Mouse (Mus musculus): ENCODE data around the gene Col9a3. TPM values are rescaled to one million over a fixed set of nuclear protein-coding genes. Genes with fewer than 3 reads are reported as not detected.

Gene Col9a3
- polyA plus RNA-seq, 1 experiment from 2014 or later: 7.3 TPM

GRCm38 (mm10) chr2:180646841-180647240, 49.3 kb downstream of the Col9a3 start:
- H3K4me3 ChIP-seq (ENCODE audit: low read depth, low read length): no peak overlapping the region
- ATAC-seq (replicated peaks; ENCODE audit: low FRiP score): no peak

GRCm38 (mm10) chr2:180654666-180655065, 57.1 kb downstream of the Col9a3 start:
- no peak overlapping the region for H3K4me2 ChIP-seq (ENCODE audit: low read depth, low read length, severe bottlenecking)
- no peak for ATAC-seq (replicated peaks; ENCODE audit: low FRiP score)
- H3K9me3 ChIP-seq (ENCODE audit: control insufficient read depth, low read length): no peaks in the 10 kb centered on the region
- WGBS: 85% methylated on average over 7 of the region's 7 CpGs
- H3K4me1 ChIP-seq (replicated peaks; ENCODE audit: control insufficient read depth, insufficient read depth, low read length): 0 out of 2 replicates have a peak, but pooled peaks cover 2% of the 10 kb centered on the region
- no peaks in the 10 kb centered on the region for H3K36me3 ChIP-seq (ENCODE audit: control insufficient read depth, insufficient read depth, low read length)
- no peaks in the 10 kb centered on the region for H3K27me3 ChIP-seq (ENCODE audit: control insufficient read depth, insufficient read depth, low read length)
- H3K9ac ChIP-seq (ENCODE audit: low read length): no peak overlapping the region
- H3K4me3 ChIP-seq (ENCODE audit: low read depth, low read length): no peak overlapping the region
- DNase-seq (ENCODE audit: low spot score): no peak
- no peak overlapping the region for H3K27ac ChIP-seq (ENCODE audit: low read depth, low read length)

More at GRCm38 (mm10) chr2:180646841-180647240, 49.3 kb downstream of the Col9a3 start:
- H3K27ac ChIP-seq (ENCODE audit: low read depth, low read length): no peak overlapping the region
- H3K36me3 ChIP-seq (ENCODE audit: control insufficient read depth, insufficient read depth, low read length): no peaks in the 10 kb centered on the region; the same call in 1 of the 2 replicates
- H3K9ac ChIP-seq (ENCODE audit: low read length): no peak overlapping the region
- H3K9me3 ChIP-seq (ENCODE audit: control insufficient read depth, low read length): peaks cover 15% of the 10 kb centered on the region
- no peaks in the 10 kb centered on the region for H3K4me1 ChIP-seq (replicated peaks; ENCODE audit: control insufficient read depth, insufficient read depth, low read length)
- peaks cover 11% of the 10 kb centered on the region for H3K27me3 ChIP-seq (ENCODE audit: control insufficient read depth, insufficient read depth, low read length)
- H3K4me2 ChIP-seq (ENCODE audit: low read depth, low read length, severe bottlenecking): no peak overlapping the region
- no peak for DNase-seq (ENCODE audit: low spot score)

GRCm38 (mm10) chr2:180655150-180655549, 57.6 kb downstream of the Col9a3 start:
- no peak overlapping the region for H3K4me3 ChIP-seq (ENCODE audit: low read depth, low read length)
- DNase-seq (ENCODE audit: low spot score) (peak; percentile 52), ATAC-seq (replicated peaks; ENCODE audit: low FRiP score) (no peak)
- no peaks in the 10 kb centered on the region for H3K9me3 ChIP-seq (ENCODE audit: control insufficient read depth, low read length)
- no peaks in the 10 kb centered on the region; the same call in 1 of the 2 replicates for H3K27me3 ChIP-seq (ENCODE audit: control insufficient read depth, insufficient read depth, low read length)
- H3K27ac ChIP-seq (ENCODE audit: low read depth, low read length): no peak overlapping the region
- no peak overlapping the region for H3K9ac ChIP-seq (ENCODE audit: low read length)
- no peaks in the 10 kb centered on the region for H3K36me3 ChIP-seq (ENCODE audit: control insufficient read depth, insufficient read depth, low read length)
- 0 out of 2 replicates have a peak, but pooled peaks cover 6% of the 10 kb centered on the region for H3K4me1 ChIP-seq (replicated peaks; ENCODE audit: control insufficient read depth, insufficient read depth, low read length)
- WGBS: 74% methylated on average over 6 of the region's 6 CpGs
- H3K4me2 ChIP-seq (ENCODE audit: low read depth, low read length, severe bottlenecking): no peak overlapping the region

GRCm38 (mm10) chr2:180657394-180658013, 59.9 kb downstream of the Col9a3 start:
- peaks cover 4% of the 10 kb centered on the region; the same call in 1 of the 2 replicates for H3K36me3 ChIP-seq (ENCODE audit: control insufficient read depth, insufficient read depth, low read length)
- H3K4me2 ChIP-seq (ENCODE audit: low read depth, low read length, severe bottlenecking): no peak overlapping the region
- 0 out of 2 replicates have a peak, but pooled peaks cover 6% of the 10 kb centered on the region for H3K4me1 ChIP-seq (replicated peaks; ENCODE audit: control insufficient read depth, insufficient read depth, low read length)
- no peaks in the 10 kb centered on the region; the same call in 1 of the 2 replicates for H3K27me3 ChIP-seq (ENCODE audit: control insufficient read depth, insufficient read depth, low read length)
- no peaks in the 10 kb centered on the region for H3K9me3 ChIP-seq (ENCODE audit: control insufficient read depth, low read length)
- H3K9ac ChIP-seq (ENCODE audit: low read length): no peak overlapping the region
- H3K4me3 ChIP-seq (ENCODE audit: low read depth, low read length): no peak overlapping the region
- H3K27ac ChIP-seq (ENCODE audit: low read depth, low read length): no peak overlapping the region
- 0 out of 2 replicates have a peak, but pooled peaks have one; percentile 47 for ATAC-seq (replicated peaks; ENCODE audit: low FRiP score)
- peak; percentile 83 for DNase-seq (ENCODE audit: low spot score)
- 77% methylated on average over 4 of the region's 4 CpGs for WGBS

- Histone ChIP-seq H3K27me3 (ENCODE audit: control insufficient read depth, insufficient read depth, low read length) (no peaks in the 10 kb centered on the region; the same call in 1 of the 2 replicates), H3K9ac (ENCODE audit: low read length) (no peak overlapping the region), H3K36me3 (ENCODE audit: control insufficient read depth, insufficient read depth, low read length) (peaks cover 4% of the 10 kb centered on the region; the same call in 1 of the 2 replicates), H3K4me1 (replicated peaks; ENCODE audit: control insufficient read depth, insufficient read depth, low read length) (0 out of 2 replicates have a peak, but pooled peaks cover 6% of the 10 kb centered on the region), H3K9me3 (ENCODE audit: control insufficient read depth, low read length) (no peaks in the 10 kb centered on the region), H3K4me3 (ENCODE audit: low read depth, low read length) (no peak overlapping the region), H3K27ac (ENCODE audit: low read depth, low read length) (no peak overlapping the region), H3K4me2 (ENCODE audit: low read depth, low read length, severe bottlenecking) (no peak overlapping the region)
- ATAC-seq (replicated peaks; ENCODE audit: low FRiP score) (no peak), DNase-seq (ENCODE audit: low spot score) (no peak)
- WGBS: 89% methylated on average over 5 of the region's 5 CpGs
Measured at GRCm38 (mm10) chr2:180658381-180658780, 60.8 kb downstream of the Col9a3 start.

- ATAC-seq (replicated peaks; ENCODE audit: low FRiP score) (0 out of 2 replicates have a peak, but pooled peaks have one; percentile 16), DNase-seq (ENCODE audit: low spot score) (peak; percentile 54)
- Histone ChIP-seq H3K27ac (ENCODE audit: low read depth, low read length) (no peak overlapping the region), H3K36me3 (ENCODE audit: control insufficient read depth, insufficient read depth, low read length) (peaks cover 4% of the 10 kb centered on the region; the same call in 1 of the 2 replicates), H3K27me3 (ENCODE audit: control insufficient read depth, insufficient read depth, low read length) (no peaks in the 10 kb centered on the region; the same call in 1 of the 2 replicates), H3K4me1 (replicated peaks; ENCODE audit: control insufficient read depth, insufficient read depth, low read length) (0 out of 2 replicates have a peak, but pooled peaks cover 6% of the 10 kb centered on the region), H3K9ac (ENCODE audit: low read length) (peak overlapping the region; percentile 61), H3K4me2 (ENCODE audit: low read depth, low read length, severe bottlenecking) (peak overlapping the region; percentile 37; the same call in 1 of the 2 replicates), H3K9me3 (ENCODE audit: control insufficient read depth, low read length) (no peaks in the 10 kb centered on the region), H3K4me3 (ENCODE audit: low read depth, low read length) (no peak overlapping the region)
- 31% methylated on average over 42 of the region's 42 CpGs for WGBS
Measured at GRCm38 (mm10) chr2:180659353-180660150, 62.0 kb downstream of the Col9a3 start.

- ATAC-seq (replicated peaks; ENCODE audit: low FRiP score): no peak
Measured at GRCm38 (mm10) chr2:180660521-180660920, 62.9 kb downstream of the Col9a3 start.

GRCm38 (mm10) chr2:180662008-180662407, 64.4 kb downstream of the Col9a3 start:
- 94% methylated on average over 4 of the region's 4 CpGs for WGBS
- peaks cover 7% of the 10 kb centered on the region; the same call in 1 of the 2 replicates for H3K36me3 ChIP-seq (ENCODE audit: control insufficient read depth, insufficient read depth, low read length)
- DNase-seq (ENCODE audit: low spot score) (no peak), ATAC-seq (replicated peaks; ENCODE audit: low FRiP score) (no peak)
- 0 out of 2 replicates have a peak, but pooled peaks cover 6% of the 10 kb centered on the region for H3K4me1 ChIP-seq (replicated peaks; ENCODE audit: control insufficient read depth, insufficient read depth, low read length)
- H3K27me3 ChIP-seq (ENCODE audit: control insufficient read depth, insufficient read depth, low read length): no peaks in the 10 kb centered on the region; the same call in 1 of the 2 replicates
- no peak overlapping the region for H3K4me3 ChIP-seq (ENCODE audit: low read depth, low read length)
- no peak overlapping the region for H3K4me2 ChIP-seq (ENCODE audit: low read depth, low read length, severe bottlenecking)
- no peaks in the 10 kb centered on the region for H3K9me3 ChIP-seq (ENCODE audit: control insufficient read depth, low read length)
- H3K9ac ChIP-seq (ENCODE audit: low read length): no peak overlapping the region
- no peak overlapping the region for H3K27ac ChIP-seq (ENCODE audit: low read depth, low read length)

More at GRCm38 (mm10) chr2:180660521-180660920, 62.9 kb downstream of the Col9a3 start:
- Histone ChIP-seq H3K9me3 (ENCODE audit: control insufficient read depth, low read length) (no peaks in the 10 kb centered on the region), H3K9ac (ENCODE audit: low read length) (no peak overlapping the region), H3K4me2 (ENCODE audit: low read depth, low read length, severe bottlenecking) (no peak overlapping the region), H3K4me1 (replicated peaks; ENCODE audit: control insufficient read depth, insufficient read depth, low read length) (0 out of 2 replicates have a peak, but pooled peaks cover 6% of the 10 kb centered on the region), H3K4me3 (ENCODE audit: low read depth, low read length) (no peak overlapping the region), H3K36me3 (ENCODE audit: control insufficient read depth, insufficient read depth, low read length) (peaks cover 5% of the 10 kb centered on the region; the same call in 1 of the 2 replicates), H3K27me3 (ENCODE audit: control insufficient read depth, insufficient read depth, low read length) (no peaks in the 10 kb centered on the region; the same call in 1 of the 2 replicates), H3K27ac (ENCODE audit: low read depth, low read length) (no peak overlapping the region)
- 97% methylated on average over 5 of the region's 5 CpGs for WGBS
- DNase-seq (ENCODE audit: low spot score): peak; percentile 47
